Mouse (Mus musculus) liver, adult 2 months (tissue): ENCODE measurements around the gene Sbno1. TPM values are rescaled to one million over a fixed set of nuclear protein-coding genes. Genes with fewer than 3 reads are reported as not detected.
A peak's percentile ranks its signal among the peaks of the same experiment; 100 is the strongest.

Experiments used
- DNase-seq: peaks from one replicate; pipeline ENCODE4 v3.0.0-alpha.2; 2011; ENCODE audit warnings: low read depth, low spot score; ENCODE audit errors: extremely low read depth
- H3K27ac ChIP-seq: fragments of 200-500 bp; replicated peaks from 2 replicates; pipeline ENCODE4 v1.5.1; 2012; ENCODE audit warnings: low read depth, mild to moderate bottlenecking, control low read depth, inconsistent platforms, low read length; ENCODE audit not compliant: insufficient read depth
- H3K27me3 ChIP-seq: fragments of 200-500 bp; 2 replicates; pipeline ENCODE4 v1.6.1; 2012; ENCODE audit warnings: mild to moderate bottlenecking, moderate library complexity, low read length, inconsistent platforms; ENCODE audit not compliant: control insufficient read depth, insufficient read depth
- H3K36me3 ChIP-seq: fragments of 200-500 bp; 2 replicates; pipeline ENCODE4 v1.6.1; 2012; ENCODE audit warnings: low read length, inconsistent platforms; ENCODE audit not compliant: control insufficient read depth, insufficient read depth
- H3K4me1 ChIP-seq: fragments of 200-500 bp; 2 replicates; pipeline ENCODE4 v1.6.1; 2011; ENCODE audit warnings: low read length; ENCODE audit not compliant: control insufficient read depth, insufficient read depth
- H3K4me3 ChIP-seq: fragments of 200-500 bp; 2 replicates; pipeline ENCODE4 v1.5.1; 2011; ENCODE audit warnings: low read depth, mild to moderate bottlenecking, control low read depth, low read length, moderate library complexity; ENCODE audit not compliant: insufficient read depth
- H3K79me2 ChIP-seq: fragments of 200-500 bp; 2 replicates; pipeline ENCODE4 v1.6.1; 2012; ENCODE audit warnings: inconsistent platforms, mild to moderate bottlenecking, low read length, moderate library complexity; ENCODE audit not compliant: control insufficient read depth, insufficient read depth
- H3K9ac ChIP-seq: fragments of 200-500 bp; 2 replicates; pipeline ENCODE4 v1.6.1; 2012; ENCODE audit warnings: low read depth, mild to moderate bottlenecking, control low read depth, inconsistent platforms, low read length
- CTCF ChIP-seq: fragments of 200-500 bp; IDR thresholded peaks from 2 replicates; pipeline ENCODE4 v1.5.1; 2011; ENCODE audit warnings: low read depth, low read length, control low read depth
- POLR2A ChIP-seq: fragments of 200-500 bp; IDR thresholded peaks from 2 replicates; pipeline ENCODE4 v1.6.1; 2011; ENCODE audit warnings: low read length, control low read depth; ENCODE audit not compliant: insufficient read depth; ENCODE audit errors: extremely low read depth
- WGBS: fragments of 180-500 bp; shearing (Covaris S2); methylation state at CpG from one replicate; pipeline ENCODE4 v1.1.7; 2018; 5-methylcytosine and 5-hydroxymethylcytosine counted together
- polyA plus RNA-seq: library from polyadenylated mRNA; depleted of rRNA; stranded (reverse); fragments of >200 nt; gene quantifications from 2 replicates; pipeline ENCODE4 v1.2.3, GENCODE M21; 2012
- total RNA-seq: library from RNA; depleted of rRNA; stranded (reverse); fragments of >200 nt; gene quantifications from 2 replicates; pipeline ENCODE4 v1.2.3, GENCODE M21; 2014

Gene Sbno1
- total and polyA plus RNA-seq, 2 experiments, result 7.2 to 33.1 TPM

- Histone ChIP-seq H3K4me3 (peak overlapping the region; percentile 67), H3K27me3 (no peaks in the 10 kb centered on the region), H3K4me1 (peaks cover 25% of the 10 kb centered on the region; the same call in 1 of the 2 replicates), H3K79me2 (no peaks in the 10 kb centered on the region), H3K9ac (peak overlapping the region; percentile 88), H3K36me3 (0 out of 2 replicates have a peak, but pooled peaks cover 4% of the 10 kb centered on the region), H3K27ac (peak overlapping the region; percentile 80)
- no peak for DNase-seq
- WGBS, result 7% methylated on average over 60 of the region's 77 CpGs
- TF ChIP-seq POLR2A, result no peak
- no peak for TF ChIP-seq CTCF
Observed at GRCm38 (mm10) chr5:124445621-124446293, 20.0 kb upstream of the Sbno1 start.

GRCm38 (mm10) chr5:124444661-124445561, 19.1 kb upstream of the Sbno1 start:
- Histone ChIP-seq H3K4me3 (peak overlapping the region; percentile 78), H3K27ac (peak overlapping the region; percentile 76), H3K36me3 (0 out of 2 replicates have a peak, but pooled peaks cover 2% of the 10 kb centered on the region), H3K27me3 (no peaks in the 10 kb centered on the region), H3K79me2 (no peaks in the 10 kb centered on the region), H3K9ac (peak overlapping the region; percentile 88), H3K4me1 (peaks cover 26% of the 10 kb centered on the region; the same call in 1 of the 2 replicates)
- peak; percentile 75 for DNase-seq
- 15% methylated on average over 66 of the region's 66 CpGs for WGBS
- peak; percentile 75 for TF ChIP-seq POLR2A
- no peak for TF ChIP-seq CTCF

DNA sequence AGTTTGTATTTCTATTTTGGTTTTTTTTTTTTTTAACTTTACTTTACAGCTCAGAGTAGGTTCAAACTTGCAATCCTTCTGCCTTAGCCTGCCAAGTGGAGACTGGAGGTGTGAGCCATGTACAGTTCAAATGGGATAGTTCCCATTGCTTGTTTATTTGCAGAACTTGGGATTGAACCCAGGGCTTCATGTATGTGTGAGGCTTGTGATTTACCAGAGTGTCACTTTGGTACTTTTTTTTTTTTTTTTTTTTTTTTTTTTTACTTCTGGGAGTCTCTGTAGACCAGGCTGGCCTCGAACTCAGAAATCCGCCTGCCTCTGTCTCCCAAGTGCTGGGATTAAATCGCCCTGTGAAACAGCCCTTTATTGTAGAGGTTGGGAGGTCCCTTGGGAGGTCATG, 18.4 kb upstream of the Sbno1 start:
- Histone ChIP-seq H3K4me1 (peaks cover 19% of the 10 kb centered on the region; the same call in 1 of the 2 replicates), H3K36me3 (0 out of 2 replicates have a peak, but pooled peaks cover 2% of the 10 kb centered on the region), H3K9ac (no peak overlapping the region), H3K4me3 (no peak overlapping the region), H3K27me3 (no peaks in the 10 kb centered on the region), H3K27ac (peak overlapping the region; percentile 76), H3K79me2 (no peaks in the 10 kb centered on the region)
- 78% methylated on average over 3 of the region's 3 CpGs for WGBS
- no peak for DNase-seq
- TF ChIP-seq POLR2A, result no peak
- TF ChIP-seq CTCF, result no peak

DNA sequence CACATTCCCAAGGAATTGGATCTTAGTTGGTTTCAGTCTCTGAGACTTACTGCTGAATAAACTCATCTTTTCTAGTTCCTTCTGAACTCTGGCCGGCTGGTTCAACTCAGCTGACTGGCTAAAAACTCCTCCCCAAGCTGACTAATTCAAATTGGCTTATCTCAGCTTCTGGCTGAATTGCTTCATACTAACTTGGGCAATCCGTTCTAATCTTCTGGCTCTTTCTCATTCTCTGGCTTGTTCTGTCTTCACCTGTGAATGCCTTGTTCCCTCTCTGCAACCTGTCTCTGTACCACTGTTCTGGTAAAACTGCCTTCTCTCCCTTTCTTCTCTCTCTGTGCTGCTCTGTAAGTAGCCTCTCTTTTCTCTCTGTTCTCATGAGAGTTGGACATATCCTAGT, 16.8 kb upstream of the Sbno1 start:
- no peak for TF ChIP-seq CTCF
- no peak for TF ChIP-seq POLR2A
- Histone ChIP-seq H3K27ac (no peak overlapping the region), H3K36me3 (no peaks in the 10 kb centered on the region), H3K4me3 (no peak overlapping the region), H3K4me1 (peaks cover 16% of the 10 kb centered on the region), H3K27me3 (no peaks in the 10 kb centered on the region), H3K79me2 (no peaks in the 10 kb centered on the region), H3K9ac (no peak overlapping the region)
- peak; percentile 74 for DNase-seq
- 19% methylated on average over 2 of the region's 2 CpGs for WGBS

DNA sequence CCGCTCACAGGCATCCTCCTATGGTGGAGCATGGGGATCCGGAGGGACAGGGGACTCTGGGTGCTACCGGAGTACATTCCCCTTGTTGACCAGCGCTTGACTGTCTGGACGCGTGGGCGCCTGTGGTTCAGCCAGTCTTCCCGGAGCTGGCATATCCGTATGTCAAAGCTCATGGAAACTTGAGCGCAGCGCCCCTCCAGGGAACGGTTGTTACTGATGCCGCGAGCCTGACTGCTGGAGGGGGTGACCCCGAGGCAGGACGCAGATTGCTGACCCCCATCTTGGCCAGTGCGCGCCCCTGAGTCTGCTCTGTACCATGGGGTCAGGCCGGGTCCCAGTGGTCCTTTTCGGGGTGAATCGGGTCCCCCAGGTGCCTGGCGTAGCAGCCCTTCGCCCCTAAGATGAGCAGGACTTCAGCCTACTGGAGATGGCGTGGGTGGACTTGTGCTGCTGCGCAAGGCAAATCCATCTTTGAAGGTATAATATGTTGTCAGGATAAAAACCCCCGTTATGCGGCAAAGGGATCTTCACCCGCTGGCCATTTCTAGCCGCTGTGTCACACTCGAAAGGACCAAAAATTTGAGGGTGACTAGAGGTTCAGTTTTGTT, 14.4 kb upstream of the Sbno1 start:
- under 1% methylated on average over 30 of the region's 30 CpGs for WGBS
- H3K4me3 ChIP-seq, result peak overlapping the region; percentile 81
- peak overlapping the region; percentile 17; the same call in 1 of the 2 replicates for H3K27ac ChIP-seq
- TF ChIP-seq POLR2A, result no peak
- TF ChIP-seq CTCF, result peak; percentile 26; the same call in 1 of the 2 replicates
- no peaks in the 10 kb centered on the region for H3K27me3 ChIP-seq
- no peaks in the 10 kb centered on the region for H3K36me3 ChIP-seq
- DNase-seq, result no peak
- H3K4me1 ChIP-seq, result peaks cover 14% of the 10 kb centered on the region
- H3K79me2 ChIP-seq, result no peaks in the 10 kb centered on the region
- H3K9ac ChIP-seq, result peak overlapping the region; percentile 80
